Mouse (Mus musculus) heart, embryonic 14.5 days (tissue): ENCODE measurements at regions not wholly inside any gene's neighbourhood (a gene's known extent, or its start where the extent isn't known, plus 50 kb on each side); places are given as distances from the start of the nearest gene placed in this dataset.

Source experiments
- ATAC-seq: fragments of 200-750 bp; cut with Nextera tagmentation; 2 replicates; pipeline ENCODE4 v1.8.0; 2017; ENCODE audit warnings: low read depth, moderate TSS enrichment; ENCODE audit not compliant: insufficient number of reproducible peaks, insufficient read depth, low FRiP score
- H3K27ac ChIP-seq, 2 experiments: fragments of 200-500 bp in 1 of 2; fragments of 300-500 bp in 1 of 2; sonication (generic) in 1 of 2; replicated peaks in 1 of 2; 2 replicates each; pipeline ENCODE4 v1.5.1; 2012 to 2014; ENCODE audit warnings: low read depth in 2 of 2, low read length in 2 of 2, control low read depth in 1 of 2, mild to moderate bottlenecking in 1 of 2, mixed read lengths in 1 of 2; ENCODE audit not compliant: control insufficient read depth in 1 of 2, insufficient read depth in 1 of 2
- H3K27me3 ChIP-seq: fragments of 300-500 bp; sonication (generic); 2 replicates; pipeline ENCODE4 v1.6.1; 2014; ENCODE audit warnings: mild to moderate bottlenecking, low read length, control low read depth; ENCODE audit not compliant: control insufficient read depth, insufficient read depth
- H3K36me3 ChIP-seq: fragments of 300-500 bp; sonication (generic); 2 replicates; pipeline ENCODE4 v1.6.1; 2014; ENCODE audit warnings: mild to moderate bottlenecking, control low read depth, low read length, mixed read lengths; ENCODE audit not compliant: control insufficient read depth, insufficient read depth
- H3K4me1 ChIP-seq, 2 experiments: fragments of 200-500 bp in 1 of 2; fragments of 300-500 bp in 1 of 2; sonication (generic) in 1 of 2; 2 replicates each; pipeline ENCODE4 v1.6.1; 2012 to 2014; ENCODE audit warnings: low read length in 2 of 2, control low read depth in 1 of 2, mixed read lengths in 1 of 2; ENCODE audit not compliant: control insufficient read depth in 2 of 2, insufficient read depth in 2 of 2
- H3K4me2 ChIP-seq: fragments of 300-500 bp; sonication (generic); 2 replicates; pipeline ENCODE4 v1.6.1; 2014; ENCODE audit warnings: mild to moderate bottlenecking, low read length
- H3K4me3 ChIP-seq, 2 experiments: fragments of 200-500 bp in 1 of 2; fragments of 300-500 bp in 1 of 2; sonication (generic) in 1 of 2; 2 replicates each; pipeline ENCODE4 v1.5.1; 2012 to 2014; ENCODE audit warnings: low read length in 2 of 2, mild to moderate bottlenecking in 2 of 2, control low read depth in 1 of 2, low read depth in 1 of 2, moderate library complexity in 1 of 2; ENCODE audit not compliant: control insufficient read depth in 1 of 2, insufficient read depth in 1 of 2
- H3K9ac ChIP-seq: fragments of 300-500 bp; sonication (generic); 2 replicates; pipeline ENCODE4 v1.6.1; 2014; ENCODE audit warnings: mild to moderate bottlenecking, low read length
- H3K9me3 ChIP-seq: fragments of 300-500 bp; sonication (generic); 2 replicates; pipeline ENCODE4 v1.6.1; 2016; ENCODE audit warnings: low read length, control low read depth; ENCODE audit not compliant: control insufficient read depth
- WGBS: fragments of 180-500 bp; shearing (Covaris S2); extraction: QIAGEN DNeasy Blood & Tissue Kit; methylation state at CpG from one replicate; pipeline ENCODE4 v1.1.7; 2014; 5-methylcytosine and 5-hydroxymethylcytosine counted together

- ATAC-seq, result no peak
- no peaks in the 10 kb centered on the region for H3K36me3 ChIP-seq
- H3K9ac ChIP-seq, result no peak overlapping the region
- no peaks in the 10 kb centered on the region for H3K4me1 ChIP-seq
- no peak overlapping the region for H3K27ac ChIP-seq
- no peaks in the 10 kb centered on the region for H3K27me3 ChIP-seq
- WGBS, result 71% methylated on average over 4 of the region's 4 CpGs
- H3K9me3 ChIP-seq, result no peaks in the 10 kb centered on the region
- H3K4me2 ChIP-seq, result no peak overlapping the region
- no peak overlapping the region for H3K4me3 ChIP-seq
Observed at GRCm38 (mm10) chr2:45252321-45252720, 135.1 kb upstream of the Zeb2 start.

- Histone ChIP-seq H3K4me3 (no peak overlapping the region), H3K9me3 (no peaks in the 10 kb centered on the region), H3K4me1 (peaks cover 5 to 11% of the 10 kb centered on the region in 2 experiments; a peak in 3 of 4 replicates), H3K4me2 (no peak overlapping the region), H3K9ac (no peak overlapping the region), H3K27me3 (no peaks in the 10 kb centered on the region), H3K27ac (no peak overlapping the region), H3K36me3 (no peaks in the 10 kb centered on the region)
- no peak for ATAC-seq
- 55% methylated on average over 1 of the region's 1 CpGs for WGBS
Observed at GRCm38 (mm10) chr2:45249658-45250057, 132.5 kb upstream of the Zeb2 start.

- WGBS, result 68% methylated on average over 10 of the region's 10 CpGs
- no peak overlapping the region for H3K4me2 ChIP-seq
Observed at GRCm38 (mm10) chr2:45246061-45246945, 129.1 kb upstream of the Zeb2 start.

GRCm38 (mm10) chr2:45245506-45245905, 128.3 kb upstream of the Zeb2 start:
- ATAC-seq, result no peak
- Histone ChIP-seq H3K36me3 (no peaks in the 10 kb centered on the region), H3K27ac (no peak overlapping the region), H3K9ac (no peak overlapping the region), H3K4me3 (no peak overlapping the region), H3K27me3 (no peaks in the 10 kb centered on the region), H3K4me1 (peaks cover 9 to 15% of the 10 kb centered on the region in 2 experiments; a peak in 3 of 4 replicates), H3K9me3 (no peaks in the 10 kb centered on the region), H3K4me2 (no peak overlapping the region)
- WGBS, result 73% methylated on average over 1 of the region's 1 CpGs

More at GRCm38 (mm10) chr2:45246061-45246945, 129.1 kb upstream of the Zeb2 start:
- ATAC-seq, result no peak
- H3K4me3 ChIP-seq, result no peak overlapping the region
- no peaks in the 10 kb centered on the region for H3K9me3 ChIP-seq
- peaks cover 6 to 11% of the 10 kb centered on the region in 2 experiments; a peak in 3 of 4 replicates for H3K4me1 ChIP-seq
- no peak overlapping the region for H3K9ac ChIP-seq
- H3K27me3 ChIP-seq, result no peaks in the 10 kb centered on the region
- peak overlapping the region in 1 of 2 experiments; percentile 62; a peak in 1 of 4 replicates for H3K27ac ChIP-seq
- no peaks in the 10 kb centered on the region for H3K36me3 ChIP-seq

- WGBS, result 84% methylated on average over 14 of the region's 14 CpGs
- H3K9ac ChIP-seq, result no peak overlapping the region
- no peak overlapping the region for H3K4me3 ChIP-seq
- H3K4me2 ChIP-seq, result no peak overlapping the region
- peaks cover 13 to 22% of the 10 kb centered on the region in 2 experiments for H3K4me1 ChIP-seq
- no peaks in the 10 kb centered on the region for H3K36me3 ChIP-seq
- no peak for ATAC-seq
- H3K9me3 ChIP-seq, result no peaks in the 10 kb centered on the region
- H3K27me3 ChIP-seq, result no peaks in the 10 kb centered on the region
- no peak overlapping the region for H3K27ac ChIP-seq
Observed at GRCm38 (mm10) chr2:45244491-45244890, 127.3 kb upstream of the Zeb2 start.

GRCm38 (mm10) chr2:45239501-45240292, 122.5 kb upstream of the Zeb2 start:
- Histone ChIP-seq H3K36me3 (no peaks in the 10 kb centered on the region), H3K27me3 (no peaks in the 10 kb centered on the region), H3K4me1 (peaks cover 14 to 20% of the 10 kb centered on the region in 2 experiments), H3K4me3 (0 out of 4 replicates have a peak overlapping the region, but pooled peaks of 1 of the 2 experiments have one; percentile 3), H3K9ac (no peak overlapping the region), H3K27ac (peak overlapping the region; percentile 10 to 18; a peak in 2 of 4 replicates), H3K9me3 (no peaks in the 10 kb centered on the region), H3K4me2 (peak overlapping the region; percentile 49)
- 21% methylated on average over 16 of the region's 16 CpGs for WGBS
- ATAC-seq, result 0 out of 2 replicates have a peak, but pooled peaks have one; percentile 47

- H3K4me2 ChIP-seq, result peak overlapping the region; percentile 14; the same call in 1 of the 2 replicates
- peaks cover 12 to 20% of the 10 kb centered on the region in 2 experiments for H3K4me1 ChIP-seq
- ATAC-seq, result no peak
- 46% methylated on average over 6 of the region's 6 CpGs for WGBS
- H3K27ac ChIP-seq, result 0 out of 4 replicates have a peak overlapping the region, but pooled peaks of 1 of the 2 experiments have one; percentile 2
- no peaks in the 10 kb centered on the region for H3K36me3 ChIP-seq
- H3K9ac ChIP-seq, result no peak overlapping the region
- H3K4me3 ChIP-seq, result no peak overlapping the region
- H3K9me3 ChIP-seq, result no peaks in the 10 kb centered on the region
- H3K27me3 ChIP-seq, result no peaks in the 10 kb centered on the region
Observed at GRCm38 (mm10) chr2:45239001-45239400, 121.8 kb upstream of the Zeb2 start.
